Mouse (Mus musculus) C2C12 (cell line): ENCODE measurements around the gene Pcsk7.

ENCODE experiments used
- CTCF ChIP-seq: IDR thresholded peaks from one replicate; pipeline ENCODE4 v1.5.1; 2011; ENCODE audit not compliant: control insufficient read depth, insufficient read depth, insufficient read length
- FOSL1 ChIP-seq: IDR thresholded peaks from one replicate; pipeline ENCODE4 v1.8.0; 2011; ENCODE audit warnings: mild to moderate bottlenecking, low read length; ENCODE audit not compliant: poor library complexity, insufficient read depth, severe bottlenecking
- MAX ChIP-seq: IDR thresholded peaks from one replicate; pipeline ENCODE4 v1.6.1; 2011; ENCODE audit warnings: mild to moderate bottlenecking, control low read depth
- MYOD1 ChIP-seq: IDR thresholded peaks from one replicate; pipeline ENCODE4 v1.6.1; 2011; ENCODE audit warnings: low read depth; ENCODE audit not compliant: control insufficient read depth, insufficient read length
- MYOG ChIP-seq: IDR thresholded peaks from one replicate; pipeline ENCODE4 v1.6.1; 2011; ENCODE audit not compliant: control insufficient read depth, insufficient read length; ENCODE audit errors: extremely low read depth
- USF1 ChIP-seq: IDR thresholded peaks from one replicate; pipeline ENCODE4 v1.6.1; 2011; ENCODE audit warnings: low read depth, mild to moderate bottlenecking, control low read depth, moderate library complexity

DNA sequence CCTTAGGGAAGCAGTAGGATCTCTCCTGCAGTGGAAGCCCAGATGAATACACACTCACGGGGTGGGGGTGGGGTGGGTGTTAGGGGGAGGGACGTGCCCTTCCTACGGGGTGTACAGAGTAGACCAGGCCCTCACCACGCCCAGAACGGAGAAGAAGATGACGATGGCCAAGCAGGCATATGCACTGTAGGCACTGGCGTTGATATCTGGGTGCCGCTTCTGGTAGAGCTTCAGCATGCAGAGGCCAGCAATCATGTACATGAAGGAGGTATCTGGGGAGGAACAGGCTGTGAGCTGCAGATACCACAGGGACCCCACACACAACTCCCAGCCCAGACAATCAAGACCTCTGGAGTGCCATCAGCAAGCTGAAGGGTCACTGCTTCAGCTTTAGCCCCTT lies 36.6 kb downstream of the Pcsk7 start:
- no peak for TF ChIP-seq USF1
- no peak for TF ChIP-seq MYOD1
- no peak for TF ChIP-seq CTCF
- no peak for TF ChIP-seq MYOG
- TF ChIP-seq FOSL1: no peak
- TF ChIP-seq MAX: no peak
